7 mouse cellular contexts compared by ENCODE assay signal in the genomic region with DNA sequence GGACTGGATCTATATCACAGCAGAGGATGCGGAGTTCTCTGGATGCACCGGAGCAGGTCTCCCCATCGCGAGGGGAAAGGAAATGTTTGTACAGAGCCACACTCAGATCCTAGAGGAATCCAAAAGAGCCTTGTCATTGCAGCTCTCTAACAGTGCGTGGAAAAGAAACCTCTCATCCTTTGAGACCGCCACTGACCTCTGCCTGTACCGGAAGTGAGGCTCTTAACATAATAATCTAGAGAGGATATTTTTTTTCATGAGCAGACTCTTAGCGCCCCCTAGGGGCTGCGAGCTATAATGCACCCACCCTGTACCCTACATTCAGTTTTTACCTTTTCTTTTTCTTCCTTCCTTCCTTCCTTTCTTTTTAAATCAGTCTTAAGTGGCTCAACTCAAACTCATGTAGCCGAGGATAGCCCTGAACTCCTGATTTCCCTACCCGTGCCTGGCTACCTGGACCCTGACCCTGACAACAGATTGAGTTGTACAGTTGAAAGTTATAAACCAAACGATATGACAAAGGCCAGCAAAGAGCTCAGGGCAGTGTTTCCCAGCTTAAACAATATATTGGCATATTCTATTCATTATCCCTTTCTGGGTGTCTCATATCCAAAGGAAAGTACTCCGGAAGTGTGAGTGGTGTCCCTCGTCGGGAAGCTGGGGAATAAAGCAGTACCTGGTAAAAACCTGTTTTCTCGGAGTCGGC. TPM values are rescaled to one million over a fixed set of nuclear protein-coding genes. Genes with fewer than 3 reads are reported as not detected.
DNase-seq lines count a peak whose midpoint lies in the region; TF ChIP-seq lines count a peak whose summit lies in the region.

No protein-coding gene starts in this region.

- peak overlapping the region; percentile 46 for H3K4me3 ChIP-seq in ES-Bruce4 (ENCODE audit: low read depth, low read length)
- H3K4me3 ChIP-seq in embryonic facial prominence, embryonic 10.5 days = peak overlapping the region; percentile 8; the same call in 1 of the 2 replicates
- no peak overlapping the region for H3K4me3 ChIP-seq in small intestine, adult 2 months (ENCODE audit: low read depth, low read length)

- H3K9me3 ChIP-seq in ES-Bruce4 (replicated peaks; ENCODE audit: control insufficient read depth, insufficient read depth, low read length, poor library complexity, severe bottlenecking) = no peaks in the 10 kb centered on the region
- peaks cover 9% of the 10 kb centered on the region; the same call in 1 of the 2 replicates for H3K9me3 ChIP-seq in embryonic facial prominence, embryonic 10.5 days

- intact Hi-C loops in heart, postnatal 10 days (cut with DNase I) = no loop called here

- WGBS in embryonic facial prominence, embryonic 10.5 days = 65% methylated on average over 17 of the region's 17 CpGs
- 54% methylated on average over 17 of the region's 17 CpGs for WGBS in small intestine, adult 2 months

- peak; percentile 61 for DNase-seq in adrenal gland, adult 2 months
- DNase-seq in embryonic facial prominence, embryonic 10.5 days (ENCODE audit: low spot score) = peak; percentile 58
- peak; percentile 68 to 81 for DNase-seq in heart, postnatal 10 days
- DNase-seq in layer of hippocampus, postnatal 25 days (ENCODE audit: extremely low spot score in 1 of 2, low spot score in 1 of 2) = peak; percentile 48 to 68
- DNase-seq in mesoderm, embryonic 11.5 days (ENCODE audit: low read depth, low spot score) = peak; percentile 48

- no peaks in the 10 kb centered on the region for H3K4me1 ChIP-seq in ES-Bruce4 (ENCODE audit: control insufficient read depth, insufficient read depth, low read length)
- peaks cover 19% of the 10 kb centered on the region for H3K4me1 ChIP-seq in embryonic facial prominence, embryonic 10.5 days
- H3K4me1 ChIP-seq in small intestine, adult 2 months (ENCODE audit: control insufficient read depth, insufficient read depth, insufficient read length, low read length) = no peaks in the 10 kb centered on the region; the same call in 1 of the 2 replicates

- no peaks in the 10 kb centered on the region for H3K36me3 ChIP-seq in ES-Bruce4 (ENCODE audit: control insufficient read depth, insufficient read depth, low read length, poor library complexity, severe bottlenecking)
- H3K36me3 ChIP-seq in embryonic facial prominence, embryonic 10.5 days (replicated peaks) = peaks cover 40% of the 10 kb centered on the region
- no peaks in the 10 kb centered on the region; the same call in 1 of the 2 replicates for H3K36me3 ChIP-seq in small intestine, adult 2 months (ENCODE audit: control insufficient read depth, insufficient read depth, low read length)

- no peaks in the 10 kb centered on the region for H3K27me3 ChIP-seq in ES-Bruce4 (ENCODE audit: control insufficient read depth, insufficient read depth, low read length, poor library complexity, severe bottlenecking)
- H3K27me3 ChIP-seq in embryonic facial prominence, embryonic 10.5 days (replicated peaks; ENCODE audit: low read depth, poor library complexity, severe bottlenecking) = no peaks in the 10 kb centered on the region
- H3K27me3 ChIP-seq in small intestine, adult 2 months (ENCODE audit: control insufficient read depth, insufficient read depth, low read length) = no peaks in the 10 kb centered on the region

- no peak for TF ChIP-seq EP300 in ES-Bruce4 (IDR thresholded peaks at IDR 0.05; ENCODE audit: insufficient read depth, low read depth, low read length)

- peak overlapping the region; percentile 38; the same call in 1 of the 2 replicates for H3K27ac ChIP-seq in ES-Bruce4 (ENCODE audit: insufficient read depth, low read length)
- no peak overlapping the region for H3K27ac ChIP-seq in embryonic facial prominence, embryonic 10.5 days (replicated peaks)
- peak overlapping the region; percentile 20; the same call in 1 of the 2 replicates for H3K27ac ChIP-seq in small intestine, adult 2 months (ENCODE audit: insufficient read depth, low read depth, low read length)

- TF ChIP-seq POLR2A in ES-Bruce4 (IDR thresholded peaks at IDR 0.05; ENCODE audit: insufficient read depth, low read length) = no peak
- no peak for TF ChIP-seq POLR2A in small intestine, adult 2 months (IDR thresholded peaks at IDR 0.05; ENCODE audit: low read depth, low read length)

- TF ChIP-seq CTCF in ES-Bruce4 (IDR thresholded peaks at IDR 0.05; ENCODE audit: low read depth, low read length) = peak; percentile 28
- TF ChIP-seq CTCF in small intestine, adult 2 months (IDR thresholded peaks at IDR 0.05; ENCODE audit: extremely low read depth, insufficient read length, insufficient replicate concordance, low read depth, low read length) = peak; percentile 63; the same call in 1 of the 2 replicates

- peak overlapping the region; percentile 13 for H3K9ac ChIP-seq in ES-Bruce4 (ENCODE audit: low read depth, poor library complexity, severe bottlenecking)

RNA-seq across cellular contexts. Expression of a gene that starts 3.4 kb away (rescaled TPM):
- polyA plus RNA-seq in ES-Bruce4 (2011; ENCODE audit: insufficient read depth, insufficient read length, low read depth, missing spikeins) = 10.7 and 12.5 TPM in 2 replicates
- total RNA-seq in adrenal gland, adult 2 months (2021) = 1 to 10 TPM; 4.5 to 6.4 TPM
- 3.3 and 4.7 TPM in 2 replicates for polyA plus RNA-seq in adrenal gland, adult 2 months (2012; rRNA removed)
- 16.0 and 16.7 TPM in 2 replicates for polyA plus RNA-seq in embryonic facial prominence, embryonic 10.5 days (2016; fragmentation: Nextera tagmentation; extraction: Ambion mirVana)
- total RNA-seq in heart, postnatal 10 days (2021) = 1 to 10 TPM; 3.9 to 7.3 TPM
- total RNA-seq in layer of hippocampus, postnatal 25 days (2021) = 1 to 10 TPM; 5.0 to 5.3 TPM
- 2.7 and 5.2 TPM in 2 replicates for polyA plus RNA-seq in small intestine, adult 2 months (2012; rRNA removed)

RNA-seq across cellular contexts. Expression of a gene that starts 13.6 kb away (rescaled TPM):
- 6.1 and 10.4 TPM in 2 replicates for polyA plus RNA-seq in ES-Bruce4 (2011; ENCODE audit: insufficient read depth, insufficient read length, low read depth, missing spikeins)
- 10 to 100 TPM; 16.8 to 20.4 TPM for total RNA-seq in adrenal gland, adult 2 months (2021)
- 35.2 and 43.9 TPM in 2 replicates for polyA plus RNA-seq in adrenal gland, adult 2 months (2012; rRNA removed)
- polyA plus RNA-seq in embryonic facial prominence, embryonic 10.5 days (2016; fragmentation: Nextera tagmentation; extraction: Ambion mirVana) = 14.1 and 15.1 TPM in 2 replicates
- 10 to 100 TPM; 17.4 to 25.5 TPM for total RNA-seq in heart, postnatal 10 days (2021)
- total RNA-seq in layer of hippocampus, postnatal 25 days (2021) = 10 to 100 TPM; 18.4 to 26.0 TPM
- 1.8 and 3.1 TPM in 2 replicates for polyA plus RNA-seq in small intestine, adult 2 months (2012; rRNA removed)

RNA-seq across cellular contexts. Expression of a gene that starts 56.8 kb away (rescaled TPM):
- 0.72 and 0.90 TPM in 2 replicates for polyA plus RNA-seq in ES-Bruce4 (2011; ENCODE audit: insufficient read depth, insufficient read length, low read depth, missing spikeins)
- 10 to 100 TPM; 32.2 to 33.3 TPM for total RNA-seq in adrenal gland, adult 2 months (2021)
- polyA plus RNA-seq in adrenal gland, adult 2 months (2012; rRNA removed) = 8.8 and 14.3 TPM in 2 replicates
- 0.45 and 0.74 TPM in 2 replicates for polyA plus RNA-seq in embryonic facial prominence, embryonic 10.5 days (2016; fragmentation: Nextera tagmentation; extraction: Ambion mirVana)
- under 1 TPM; 0.10 to 0.32 TPM for total RNA-seq in heart, postnatal 10 days (2021)
- total RNA-seq in layer of hippocampus, postnatal 25 days (2021) = 100 to 1,000 TPM; 317 to 343 TPM
- polyA plus RNA-seq in small intestine, adult 2 months (2012; rRNA removed) = 1.3 and 1.7 TPM in 2 replicates
